Mouse (Mus musculus) intestine, embryonic 16.5 days (tissue): Measurements from ENCODE around the gene Ago4. TPM values are rescaled to one million over a fixed set of nuclear protein-coding genes. Genes with fewer than 3 reads are reported as not detected.

Experiments
- ATAC-seq: fragments of 200-750 bp; cut with Nextera tagmentation; 2 replicates; pipeline ENCODE4 v1.8.0; 2017; ENCODE audit warnings: moderate TSS enrichment, moderate library complexity
- H3K27ac ChIP-seq: fragments of 300-500 bp; sonication (generic); 2 replicates; pipeline ENCODE4 v1.5.1; 2014; ENCODE audit warnings: mild to moderate bottlenecking, low read length
- H3K27me3 ChIP-seq: fragments of 300-500 bp; sonication (generic); replicated peaks from 2 replicates; pipeline ENCODE4 v1.6.1; 2014; ENCODE audit warnings: low read length, control low read depth, mixed read lengths; ENCODE audit not compliant: control insufficient read depth, insufficient read depth
- H3K36me3 ChIP-seq: fragments of 300-500 bp; sonication (generic); 2 replicates; pipeline ENCODE4 v1.6.1; 2014; ENCODE audit warnings: low read length, control low read depth; ENCODE audit not compliant: control insufficient read depth, insufficient read depth
- H3K4me1 ChIP-seq: fragments of 300-500 bp; sonication (generic); 2 replicates; pipeline ENCODE4 v1.6.1; 2014; ENCODE audit warnings: low read length, control low read depth, mixed read lengths; ENCODE audit not compliant: control insufficient read depth, insufficient read depth
- H3K4me2 ChIP-seq: fragments of 300-500 bp; sonication (generic); 2 replicates; pipeline ENCODE4 v1.6.1; 2014; ENCODE audit warnings: low read depth, low read length, control low read depth
- H3K4me3 ChIP-seq: fragments of 300-500 bp; sonication (generic); 2 replicates; pipeline ENCODE4 v1.5.1; 2014; ENCODE audit warnings: mild to moderate bottlenecking, low read length
- H3K9ac ChIP-seq: fragments of 300-500 bp; sonication (generic); 2 replicates; pipeline ENCODE4 v1.6.1; 2014; ENCODE audit warnings: low read depth, low read length
- H3K9me3 ChIP-seq: fragments of 300-500 bp; sonication (generic); 2 replicates; pipeline ENCODE4 v1.6.1; 2016; ENCODE audit warnings: low read length, control low read depth; ENCODE audit not compliant: control insufficient read depth
- WGBS: fragments of 180-500 bp; shearing (Covaris S2); extraction: QIAGEN DNeasy Blood & Tissue Kit; methylation state at CpG from one replicate; pipeline ENCODE4 v1.1.7; 2014; 5-methylcytosine and 5-hydroxymethylcytosine counted together
- polyA plus RNA-seq: library from polyadenylated mRNA; unstranded; fragments of >200 nt; fragmentation: Nextera tagmentation; extraction: Ambion mirVana; gene quantifications from 2 replicates; pipeline ENCODE4 v1.2.1, GENCODE M21; 2015

The Ago4 gene
- polyA plus RNA-seq, 1 experiment from 2014 or later: 0.65 TPM

- no peak overlapping the region for H3K9ac ChIP-seq
- no peak overlapping the region for H3K4me3 ChIP-seq
- no peaks in the 10 kb centered on the region for H3K27me3 ChIP-seq
- H3K36me3 ChIP-seq: no peaks in the 10 kb centered on the region
- no peak for ATAC-seq
- no peaks in the 10 kb centered on the region for H3K4me1 ChIP-seq
- 65% methylated on average over 6 of the region's 6 CpGs for WGBS
- no peak overlapping the region for H3K27ac ChIP-seq
- no peaks in the 10 kb centered on the region for H3K9me3 ChIP-seq
- H3K4me2 ChIP-seq: no peak overlapping the region
Measured at GRCm38 (mm10) chr4:126502141-126502976, 30.9 kb downstream of the Ago4 start.

- no peak for ATAC-seq
- no peaks in the 10 kb centered on the region for H3K9me3 ChIP-seq
- WGBS: 77% methylated on average over 1 of the region's 1 CpGs
- H3K4me2 ChIP-seq: no peak overlapping the region
- H3K9ac ChIP-seq: no peak overlapping the region
- no peaks in the 10 kb centered on the region for H3K27me3 ChIP-seq
- no peak overlapping the region for H3K4me3 ChIP-seq
- H3K4me1 ChIP-seq: no peaks in the 10 kb centered on the region
- no peak overlapping the region for H3K27ac ChIP-seq
- H3K36me3 ChIP-seq: no peaks in the 10 kb centered on the region
Measured at GRCm38 (mm10) chr4:126498601-126499000, 34.7 kb downstream of the Ago4 start.

- Histone ChIP-seq H3K9ac (no peak overlapping the region), H3K4me2 (no peak overlapping the region), H3K4me1 (no peaks in the 10 kb centered on the region), H3K9me3 (no peaks in the 10 kb centered on the region), H3K27me3 (no peaks in the 10 kb centered on the region), H3K36me3 (no peaks in the 10 kb centered on the region), H3K4me3 (no peak overlapping the region), H3K27ac (no peak overlapping the region; the same call in 1 of the 2 replicates)
- ATAC-seq: no peak
- 64% methylated on average over 2 of the region's 2 CpGs for WGBS
Measured at GRCm38 (mm10) chr4:126496963-126497362, 36.3 kb downstream of the Ago4 start.

- no peak for ATAC-seq
- H3K4me2 ChIP-seq: no peak overlapping the region
Measured at GRCm38 (mm10) chr4:126495942-126496790, 37.1 kb downstream of the Ago4 start.

GRCm38 (mm10) chr4:126495453-126495852, 37.8 kb downstream of the Ago4 start:
- H3K27me3 ChIP-seq: no peaks in the 10 kb centered on the region
- WGBS: 43% methylated on average over 5 of the region's 5 CpGs
- H3K36me3 ChIP-seq: no peaks in the 10 kb centered on the region
- no peaks in the 10 kb centered on the region for H3K9me3 ChIP-seq
- no peaks in the 10 kb centered on the region for H3K4me1 ChIP-seq
- no peak overlapping the region for H3K4me2 ChIP-seq
- peak overlapping the region; percentile 24 for H3K27ac ChIP-seq
- no peak overlapping the region for H3K4me3 ChIP-seq
- no peak overlapping the region for H3K9ac ChIP-seq
- ATAC-seq: no peak

More at GRCm38 (mm10) chr4:126495942-126496790, 37.1 kb downstream of the Ago4 start:
- no peaks in the 10 kb centered on the region for H3K9me3 ChIP-seq
- H3K9ac ChIP-seq: no peak overlapping the region
- peak overlapping the region; percentile 34; the same call in 1 of the 2 replicates for H3K27ac ChIP-seq
- no peaks in the 10 kb centered on the region for H3K27me3 ChIP-seq
- no peaks in the 10 kb centered on the region for H3K4me1 ChIP-seq
- no peak overlapping the region for H3K4me3 ChIP-seq
- H3K36me3 ChIP-seq: no peaks in the 10 kb centered on the region
- 69% methylated on average over 5 of the region's 5 CpGs for WGBS

- H3K36me3 ChIP-seq: no peaks in the 10 kb centered on the region
- no peak overlapping the region for H3K4me2 ChIP-seq
- H3K27me3 ChIP-seq: no peaks in the 10 kb centered on the region
- no peak overlapping the region for H3K9ac ChIP-seq
- ATAC-seq: no peak
- no peak overlapping the region for H3K4me3 ChIP-seq
- H3K4me1 ChIP-seq: no peaks in the 10 kb centered on the region
- no peaks in the 10 kb centered on the region for H3K9me3 ChIP-seq
- 81% methylated on average over 4 of the region's 4 CpGs for WGBS
- H3K27ac ChIP-seq: no peak overlapping the region
Measured at GRCm38 (mm10) chr4:126493416-126493815, 39.9 kb downstream of the Ago4 start.

GRCm38 (mm10) chr4:126491977-126492376, 41.3 kb downstream of the Ago4 start:
- Histone ChIP-seq H3K4me3 (no peak overlapping the region), H3K9me3 (no peaks in the 10 kb centered on the region), H3K27ac (no peak overlapping the region), H3K4me1 (no peaks in the 10 kb centered on the region), H3K36me3 (no peaks in the 10 kb centered on the region), H3K9ac (no peak overlapping the region), H3K27me3 (no peaks in the 10 kb centered on the region), H3K4me2 (no peak overlapping the region)
- ATAC-seq: no peak
- WGBS: 64% methylated on average over 5 of the region's 5 CpGs

GRCm38 (mm10) chr4:126490726-126491125, 42.5 kb downstream of the Ago4 start:
- H3K27ac ChIP-seq: no peak overlapping the region
- no peaks in the 10 kb centered on the region for H3K9me3 ChIP-seq
- H3K27me3 ChIP-seq: no peaks in the 10 kb centered on the region
- WGBS: 81% methylated on average over 12 of the region's 12 CpGs
- ATAC-seq: no peak
- no peak overlapping the region for H3K9ac ChIP-seq
- H3K4me3 ChIP-seq: no peak overlapping the region
- no peaks in the 10 kb centered on the region for H3K36me3 ChIP-seq
- H3K4me1 ChIP-seq: no peaks in the 10 kb centered on the region
- H3K4me2 ChIP-seq: no peak overlapping the region

- H3K27me3 ChIP-seq: no peaks in the 10 kb centered on the region
- WGBS: 84% methylated on average over 5 of the region's 5 CpGs
- no peak for ATAC-seq
- no peak overlapping the region for H3K27ac ChIP-seq
- no peak overlapping the region for H3K9ac ChIP-seq
- H3K4me3 ChIP-seq: no peak overlapping the region
- H3K4me2 ChIP-seq: no peak overlapping the region
- no peaks in the 10 kb centered on the region for H3K9me3 ChIP-seq
- H3K36me3 ChIP-seq: no peaks in the 10 kb centered on the region
- no peaks in the 10 kb centered on the region for H3K4me1 ChIP-seq
Measured at GRCm38 (mm10) chr4:126489811-126490210, 43.5 kb downstream of the Ago4 start.
